Mouse (Mus musculus): Measurements from ENCODE around the gene Fryl. TPM values are rescaled to one million over a fixed set of nuclear protein-coding genes. Genes with fewer than 3 reads are reported as not detected.
A peak's percentile ranks its signal among the peaks of the same experiment; 100 is the strongest.
"Not testable (repeated sequence)": the region's sequence is repeated elsewhere in the genome, so short reads cannot be mapped to it uniquely, and the experiment has no call there.

The Fryl gene
- polyA plus RNA-seq, 1 experiment, result 72.1 TPM

GRCm38 (mm10) chr5:73028646-73029045 is 227.8 kb downstream of the Fryl start:
- H3K4me3 ChIP-seq (replicated peaks; ENCODE audit: extremely low read depth, low read depth, low read length), result no peak overlapping the region
- no peaks in the 10 kb centered on the region for H3K4me1 ChIP-seq (ENCODE audit: control insufficient read depth, insufficient read depth, low read length)
- 78% methylated on average over 13 of the region's 13 CpGs for WGBS
- DNase-seq, result no peak
- TF ChIP-seq CTCF (IDR thresholded peaks at IDR 0.05; ENCODE audit: insufficient read depth, low read length) (no peak), POLR2A (IDR thresholded peaks at IDR 0.05; ENCODE audit: borderline replicate concordance, extremely low read depth, low read depth, low read length) (no peak)

GRCm38 (mm10) chr5:73023801-73024200 is 232.6 kb downstream of the Fryl start:
- TF ChIP-seq POLR2A (IDR thresholded peaks at IDR 0.05; ENCODE audit: borderline replicate concordance, extremely low read depth, low read depth, low read length) (no peak), CTCF (IDR thresholded peaks at IDR 0.05; ENCODE audit: insufficient read depth, low read length) (no peak)
- DNase-seq, result no peak
- Histone ChIP-seq H3K4me1 (ENCODE audit: control insufficient read depth, insufficient read depth, low read length) (no peaks in the 10 kb centered on the region), H3K4me3 (replicated peaks; ENCODE audit: extremely low read depth, low read depth, low read length) (no peak overlapping the region)
- 92% methylated on average over 13 of the region's 13 CpGs for WGBS

- no peak for DNase-seq
- peaks cover 6% of the 10 kb centered on the region for H3K4me1 ChIP-seq (ENCODE audit: control insufficient read depth, insufficient read depth, low read length)
- 65% methylated on average over 9 of the region's 9 CpGs for WGBS
Observed at GRCm38 (mm10) chr5:73014745-73015144, 241.7 kb downstream of the Fryl start.

GRCm38 (mm10) chr5:73013611-73014287 is 242.7 kb downstream of the Fryl start:
- WGBS, result 2% methylated on average over 61 of the region's 65 CpGs

More at GRCm38 (mm10) chr5:73014745-73015144, 241.7 kb downstream of the Fryl start:
- TF ChIP-seq POLR2A (IDR thresholded peaks at IDR 0.05; ENCODE audit: borderline replicate concordance, extremely low read depth, low read depth, low read length), result no peak
- no peak for TF ChIP-seq CTCF (IDR thresholded peaks at IDR 0.05; ENCODE audit: insufficient read depth, low read length)
- H3K4me3 ChIP-seq (replicated peaks; ENCODE audit: extremely low read depth, low read depth, low read length), result no peak overlapping the region

GRCm38 (mm10) chr5:73012884-73013610 is 243.4 kb downstream of the Fryl start:
- WGBS, result 22% methylated on average over 26 of the region's 27 CpGs
- H3K4me3 ChIP-seq (replicated peaks; ENCODE audit: extremely low read depth, low read depth, low read length); DNase-seq; H3K4me1 ChIP-seq (ENCODE audit: control insufficient read depth, insufficient read depth, low read length): not testable (repeated sequence)

More at GRCm38 (mm10) chr5:73013611-73014287, 242.7 kb downstream of the Fryl start:
- peak; percentile 8 for DNase-seq
- H3K4me3 ChIP-seq (replicated peaks; ENCODE audit: extremely low read depth, low read depth, low read length); H3K4me1 ChIP-seq (ENCODE audit: control insufficient read depth, insufficient read depth, low read length): not testable (repeated sequence)

GRCm38 (mm10) chr5:73011806-73012205 is 244.6 kb downstream of the Fryl start:
- DNase-seq; H3K4me1 ChIP-seq (ENCODE audit: control insufficient read depth, insufficient read depth, low read length); H3K4me3 ChIP-seq (replicated peaks; ENCODE audit: extremely low read depth, low read depth, low read length): not testable (repeated sequence)
- 89% methylated on average over 16 of the region's 16 CpGs for whole genome bisulfite sequencing

GRCm38 (mm10) chr5:73008230-73008629 is 248.2 kb downstream of the Fryl start:
- DNase-seq, result peak; percentile 19
- not testable (repeated sequence) for H3K4me3 ChIP-seq (replicated peaks; ENCODE audit: extremely low read depth, low read depth, low read length); H3K4me1 ChIP-seq (ENCODE audit: control insufficient read depth, insufficient read depth, low read length)
- TF ChIP-seq CTCF (IDR thresholded peaks at IDR 0.05; ENCODE audit: insufficient read depth, low read length), result peak; percentile 49; the same call in 1 of the 2 replicates
- WGBS, result 35% methylated on average over 8 of the region's 8 CpGs

- TF ChIP-seq POLR2A (IDR thresholded peaks at IDR 0.05; ENCODE audit: borderline replicate concordance, extremely low read depth, low read depth, low read length) (no peak), CTCF (IDR thresholded peaks at IDR 0.05; ENCODE audit: insufficient read depth, low read length) (no peak)
- Histone ChIP-seq H3K4me3 (replicated peaks; ENCODE audit: extremely low read depth, low read depth, low read length) (no peak overlapping the region), H3K4me1 (ENCODE audit: control insufficient read depth, insufficient read depth, low read length) (no peaks in the 10 kb centered on the region)
- 34% methylated on average over 5 of the region's 5 CpGs for WGBS
- DNase-seq, result no peak
Observed at GRCm38 (mm10) chr5:73007582-73007959, 248.8 kb downstream of the Fryl start.

- peak; percentile 15 for DNase-seq
- 7% methylated on average over 65 of the region's 65 CpGs for WGBS
- no peak for TF ChIP-seq POLR2A (IDR thresholded peaks at IDR 0.05; ENCODE audit: borderline replicate concordance, extremely low read depth, low read depth, low read length)
- TF ChIP-seq CTCF (IDR thresholded peaks at IDR 0.05; ENCODE audit: insufficient read depth, low read length), result no peak
- no peak within 1 kb of the TSS for H3K4me3 ChIP-seq (replicated peaks; ENCODE audit: extremely low read depth, low read depth, low read length)
- H3K4me1 ChIP-seq (ENCODE audit: control insufficient read depth, insufficient read depth, low read length), result no peaks in the 10 kb centered on the region
Observed at GRCm38 (mm10) chr5:73006784-73007581, 249.4 kb downstream of the Fryl start, which contains the start of gene Slc10a4. Gene Slc10a4, plus strand, starts transcription at chr5:73006883.

GRCm38 (mm10) chr5:73004046-73004445 is 252.4 kb downstream of the Fryl start:
- no peak overlapping the region for H3K4me3 ChIP-seq (replicated peaks; ENCODE audit: extremely low read depth, low read depth, low read length)
- DNase-seq, result no peak
- no peaks in the 10 kb centered on the region for H3K4me1 ChIP-seq (ENCODE audit: control insufficient read depth, insufficient read depth, low read length)
- TF ChIP-seq POLR2A (IDR thresholded peaks at IDR 0.05; ENCODE audit: borderline replicate concordance, extremely low read depth, low read depth, low read length) (no peak), CTCF (IDR thresholded peaks at IDR 0.05; ENCODE audit: insufficient read depth, low read length) (no peak)
- 80% methylated on average over 5 of the region's 5 CpGs for WGBS

GRCm38 (mm10) chr5:72998546-72998945 is 257.9 kb downstream of the Fryl start:
- WGBS, result 85% methylated on average over 1 of the region's 1 CpGs
- not testable (repeated sequence) for H3K4me3 ChIP-seq (replicated peaks; ENCODE audit: extremely low read depth, low read depth, low read length); DNase-seq; H3K4me1 ChIP-seq (ENCODE audit: control insufficient read depth, insufficient read depth, low read length)
